Mouse (Mus musculus): Measurements from ENCODE around the gene Gm128. TPM values are rescaled to one million over a fixed set of nuclear protein-coding genes. Genes with fewer than 3 reads are reported as not detected.

Gene Gm128
- polyA plus RNA-seq, 1 experiment from 2014 or later = 0.29 TPM

- Histone ChIP-seq H3K36me3 (ENCODE audit: inconsistent target) (peaks cover 49% of the 10 kb centered on the region), H3K27ac (peak within 1 kb of the TSS; percentile 98), H3K79me2 (ENCODE audit: inconsistent target) (peaks cover 80% of the 10 kb centered on the region), H3K4me3 (ENCODE audit: inconsistent target) (peak within 1 kb of the TSS; percentile 97)
- 58% methylated on average over 12 of the region's 13 CpGs for WGBS (ENCODE audit: missing documents)
Observed at GRCm38 (mm10) chr3:95231298-95232221, 9.8 kb downstream of the Gm128 start, which contains the start of gene Mllt11. TSS of gene Mllt11 (minus strand) at chr3:95232171.

DNA sequence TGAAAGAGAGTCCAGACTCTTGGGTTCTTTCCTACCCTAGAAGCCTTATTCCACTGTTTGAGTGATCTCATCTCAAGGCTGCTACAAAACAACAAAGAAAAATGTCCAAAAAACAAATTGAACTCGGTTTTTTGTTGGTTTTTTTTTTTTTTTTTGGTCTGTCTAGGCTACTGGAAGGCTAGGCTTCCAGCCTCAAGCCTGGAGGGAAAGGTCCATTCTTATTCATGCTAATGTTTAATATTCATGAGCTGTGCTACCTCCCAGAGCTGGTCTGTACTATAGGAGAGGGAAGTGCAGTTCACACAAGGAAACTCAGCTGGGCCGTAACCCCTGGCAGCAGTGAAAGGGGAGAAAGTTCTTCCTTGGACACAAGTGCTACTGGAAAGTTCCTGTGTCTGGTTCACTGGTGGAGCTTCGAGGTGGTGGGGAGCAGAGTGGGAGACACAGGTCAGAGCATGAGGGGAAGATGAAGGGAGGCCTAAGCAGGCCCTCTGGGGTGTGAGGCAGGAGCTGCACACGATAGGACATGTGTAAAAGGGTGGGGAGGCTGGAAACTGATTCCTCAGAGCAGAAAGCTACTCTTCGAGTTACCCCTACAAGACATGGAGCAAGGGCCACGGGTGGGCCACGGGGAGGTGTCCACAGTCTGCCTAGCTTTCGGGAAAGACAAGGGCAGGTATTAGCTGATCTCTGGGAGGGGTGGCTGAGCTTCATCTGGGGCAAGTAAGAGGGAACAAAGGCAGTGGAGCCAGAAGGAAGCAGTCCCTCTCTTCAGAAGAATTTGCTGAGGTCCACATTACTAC is 10.7 kb downstream of the Gm128 start:
- Histone ChIP-seq H3K27ac (peak overlapping the region; percentile 98), H3K79me2 (ENCODE audit: inconsistent target) (peaks cover 85% of the 10 kb centered on the region), H3K36me3 (ENCODE audit: inconsistent target) (peaks cover 41% of the 10 kb centered on the region), H3K4me3 (ENCODE audit: inconsistent target) (peak overlapping the region; percentile 97)
- WGBS (ENCODE audit: missing documents) = 6% methylated on average over 7 of the region's 8 CpGs

DNA sequence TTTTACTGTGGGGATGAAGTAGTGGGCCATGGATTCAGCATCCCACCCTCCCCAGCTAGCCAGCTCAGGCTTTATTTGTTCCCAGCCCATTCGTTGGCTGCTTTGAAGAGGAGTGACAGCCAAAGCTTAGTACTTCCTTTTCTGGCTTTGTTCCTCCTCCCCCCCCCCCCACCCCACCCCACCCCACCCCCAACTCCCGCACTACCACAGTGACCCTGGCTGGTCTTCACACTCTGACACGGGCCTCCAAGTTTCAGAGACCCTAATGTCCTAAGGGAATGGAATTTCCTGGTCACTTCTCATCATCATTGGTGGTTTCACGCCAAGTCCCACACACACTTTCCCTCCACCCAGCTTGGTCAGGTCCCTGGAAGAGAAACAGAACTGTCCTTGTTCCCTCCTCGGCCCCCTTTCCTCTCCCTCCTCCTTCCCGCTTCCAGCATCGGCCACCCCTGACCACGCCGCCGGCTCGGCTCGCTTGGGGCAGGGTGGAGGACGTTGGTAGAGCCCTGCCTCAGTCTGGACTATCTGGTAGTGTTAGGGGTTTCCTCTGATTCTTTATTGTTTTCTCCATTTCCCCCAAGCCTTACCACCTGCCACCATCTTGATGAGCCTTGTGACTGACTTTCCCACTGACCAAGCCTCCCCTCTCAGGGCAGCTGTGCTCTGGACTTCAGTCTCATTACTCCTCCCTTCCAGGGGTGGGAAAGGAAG is 11.5 kb downstream of the Gm128 start:
- peaks cover 33% of the 10 kb centered on the region for H3K36me3 ChIP-seq (ENCODE audit: inconsistent target)
- peak overlapping the region; percentile 97 for H3K4me3 ChIP-seq (ENCODE audit: inconsistent target)
- peaks cover 85% of the 10 kb centered on the region for H3K79me2 ChIP-seq (ENCODE audit: inconsistent target)
- peak overlapping the region; percentile 98 for H3K27ac ChIP-seq
- WGBS (ENCODE audit: missing documents) = 3% methylated on average over 8 of the region's 13 CpGs

- under 1% methylated on average over 37 of the region's 43 CpGs for WGBS (ENCODE audit: missing documents)
Observed at GRCm38 (mm10) chr3:95228894-95229780, 12.3 kb downstream of the Gm128 start.

GRCm38 (mm10) chr3:95228148-95228893 is 13.1 kb downstream of the Gm128 start, which contains the start of gene Cdc42se1:
TSS of gene Cdc42se1 (plus strand) at chr3:95228732.
- under 1% methylated on average over 48 of the region's 64 CpGs for WGBS (ENCODE audit: missing documents)
- H3K4me3 ChIP-seq (ENCODE audit: inconsistent target) = peak within 1 kb of the TSS; percentile 97
- H3K36me3 ChIP-seq (ENCODE audit: inconsistent target) = peaks cover 17% of the 10 kb centered on the region
- H3K27ac ChIP-seq = peak within 1 kb of the TSS; percentile 98
- H3K79me2 ChIP-seq (ENCODE audit: inconsistent target) = peaks cover 76% of the 10 kb centered on the region

More at GRCm38 (mm10) chr3:95228894-95229780, 12.3 kb downstream of the Gm128 start:
- Histone ChIP-seq H3K27ac (peak overlapping the region; percentile 98), H3K36me3 (ENCODE audit: inconsistent target) (peaks cover 25% of the 10 kb centered on the region), H3K4me3 (ENCODE audit: inconsistent target) (peak overlapping the region; percentile 97), H3K79me2 (ENCODE audit: inconsistent target) (peaks cover 83% of the 10 kb centered on the region)

- H3K79me2 ChIP-seq (ENCODE audit: inconsistent target) = peaks cover 65% of the 10 kb centered on the region
- peaks cover 6% of the 10 kb centered on the region for H3K36me3 ChIP-seq (ENCODE audit: inconsistent target)
- peak overlapping the region; percentile 94; the same call in 1 of the 2 replicates for H3K27ac ChIP-seq
- H3K4me3 ChIP-seq (ENCODE audit: inconsistent target) = peak overlapping the region; percentile 81
- WGBS (ENCODE audit: missing documents) = 55% methylated on average over 1 of the region's 1 CpGs
Observed at GRCm38 (mm10) chr3:95227214-95227613, 14.2 kb downstream of the Gm128 start.

DNA sequence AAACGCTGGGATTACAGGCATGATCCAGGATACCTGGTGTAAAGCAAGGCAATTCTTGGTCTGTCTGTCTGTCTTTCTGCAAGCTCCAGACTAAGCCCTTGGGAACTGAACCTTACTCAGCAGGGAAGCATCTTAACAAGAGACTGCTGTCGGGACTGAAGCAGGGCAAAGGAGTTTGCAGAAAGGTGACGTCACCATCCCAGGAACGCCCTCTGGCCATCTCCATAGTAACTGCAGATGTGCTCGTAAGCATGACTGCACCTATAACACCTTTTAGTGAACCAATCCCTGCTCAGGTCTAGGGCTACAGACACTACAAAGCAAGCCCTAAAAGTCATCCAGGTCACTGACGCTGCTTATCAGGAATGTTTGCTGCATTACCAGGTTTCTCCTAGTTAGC is 17.1 kb downstream of the Gm128 start:
- WGBS (ENCODE audit: missing documents) = 94% methylated on average over 6 of the region's 6 CpGs

DNA sequence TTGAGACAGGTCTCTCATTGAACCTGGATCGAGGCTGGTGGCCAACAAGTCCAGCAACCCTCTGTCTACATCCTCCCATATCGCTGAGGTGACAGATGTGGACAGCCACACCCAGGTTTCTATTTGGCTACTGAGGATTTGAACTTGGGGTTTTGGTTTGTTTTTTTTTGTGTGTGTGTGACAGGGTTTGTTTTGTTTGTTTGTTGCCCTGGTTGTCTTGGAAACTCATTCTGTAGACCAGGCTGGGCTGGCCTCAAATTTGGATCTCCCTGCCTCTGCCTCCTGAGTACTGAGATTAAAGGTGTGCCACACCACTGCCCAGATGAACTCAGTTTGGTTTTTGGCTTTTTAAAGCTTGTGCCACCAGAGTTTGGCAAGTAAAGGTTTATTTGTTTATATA is 18.4 kb downstream of the Gm128 start:
- Histone ChIP-seq H3K4me3 (ENCODE audit: inconsistent target) (no peak overlapping the region), H3K36me3 (ENCODE audit: inconsistent target) (peaks cover 4% of the 10 kb centered on the region; the same call in 1 of the 2 replicates), H3K79me2 (ENCODE audit: inconsistent target) (peaks cover 39% of the 10 kb centered on the region), H3K27ac (no peak overlapping the region)
- 100% methylated on average over 2 of the region's 2 CpGs for WGBS (ENCODE audit: missing documents)

More for the DNA sequence above, 17.1 kb downstream of the Gm128 start:
- Histone ChIP-seq H3K36me3 (ENCODE audit: inconsistent target) (peaks cover 4% of the 10 kb centered on the region; the same call in 1 of the 2 replicates), H3K79me2 (ENCODE audit: inconsistent target) (peaks cover 47% of the 10 kb centered on the region), H3K27ac (no peak overlapping the region), H3K4me3 (ENCODE audit: inconsistent target) (no peak overlapping the region)

GRCm38 (mm10) chr3:95218466-95219137 is 22.8 kb downstream of the Gm128 start:
- Histone ChIP-seq H3K4me3 (ENCODE audit: inconsistent target) (peak overlapping the region; percentile 57), H3K27ac (peak overlapping the region; percentile 93), H3K79me2 (ENCODE audit: inconsistent target) (peaks cover 20% of the 10 kb centered on the region), H3K36me3 (ENCODE audit: inconsistent target) (peaks cover 4% of the 10 kb centered on the region; the same call in 1 of the 2 replicates)
- 57% methylated on average over 6 of the region's 6 CpGs for WGBS (ENCODE audit: missing documents)

DNA sequence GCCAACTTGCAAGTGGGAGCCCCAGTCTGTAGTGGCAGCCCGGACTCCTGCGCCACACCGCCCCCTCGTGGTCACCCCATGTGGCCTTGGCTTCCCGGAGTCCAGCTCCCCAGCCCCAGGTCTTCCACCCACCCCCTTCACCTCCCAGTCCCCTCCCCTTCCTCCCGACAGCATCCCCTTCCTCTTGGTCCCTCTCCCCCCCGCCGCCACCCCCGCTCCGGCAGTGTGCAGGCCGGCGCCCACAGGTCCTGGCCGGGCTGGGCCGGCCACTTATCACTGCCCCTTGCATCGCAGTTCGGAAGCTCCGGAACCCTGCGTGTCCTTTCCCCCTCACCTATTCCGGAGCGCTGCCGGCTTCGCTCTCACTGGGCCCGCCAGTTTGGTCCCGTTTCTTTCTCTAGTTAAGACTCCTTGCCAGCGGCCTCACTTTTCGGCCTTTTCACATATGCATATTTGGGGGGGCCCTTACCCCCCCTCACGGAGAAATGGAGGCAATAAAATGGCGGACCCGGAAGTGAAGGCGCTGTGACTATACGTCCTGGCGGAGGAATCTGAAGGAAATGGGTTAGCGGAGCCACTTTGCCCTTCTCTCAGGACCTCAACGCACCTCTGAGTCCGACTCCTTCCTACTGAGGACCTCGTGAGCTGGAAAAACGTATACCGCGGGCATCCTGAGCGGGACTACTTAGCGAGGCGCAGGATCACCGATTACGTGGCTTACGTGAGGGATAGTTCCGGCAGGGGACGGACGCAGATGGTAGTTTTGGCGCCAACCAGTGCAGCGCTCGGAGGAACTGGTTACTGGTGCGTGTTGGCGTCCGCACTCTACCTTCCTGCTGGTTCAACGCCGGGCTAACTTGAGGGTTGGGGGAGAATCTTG is 23.9 kb downstream of the Gm128 start, which contains the start of gene Gabpb2:
Gabpb2 (minus strand) TSS at position 662 of the 880 bp plus-strand sequence.
- H3K36me3 ChIP-seq (ENCODE audit: inconsistent target) = 0 out of 2 replicates have a peak, but pooled peaks cover 4% of the 10 kb centered on the region
- under 1% methylated on average over 50 of the region's 56 CpGs for WGBS (ENCODE audit: missing documents)
- H3K79me2 ChIP-seq (ENCODE audit: inconsistent target) = peaks cover 23% of the 10 kb centered on the region
- peak within 1 kb of the TSS; percentile 57 for H3K4me3 ChIP-seq (ENCODE audit: inconsistent target)
- H3K27ac ChIP-seq = peak within 1 kb of the TSS; percentile 93

DNA sequence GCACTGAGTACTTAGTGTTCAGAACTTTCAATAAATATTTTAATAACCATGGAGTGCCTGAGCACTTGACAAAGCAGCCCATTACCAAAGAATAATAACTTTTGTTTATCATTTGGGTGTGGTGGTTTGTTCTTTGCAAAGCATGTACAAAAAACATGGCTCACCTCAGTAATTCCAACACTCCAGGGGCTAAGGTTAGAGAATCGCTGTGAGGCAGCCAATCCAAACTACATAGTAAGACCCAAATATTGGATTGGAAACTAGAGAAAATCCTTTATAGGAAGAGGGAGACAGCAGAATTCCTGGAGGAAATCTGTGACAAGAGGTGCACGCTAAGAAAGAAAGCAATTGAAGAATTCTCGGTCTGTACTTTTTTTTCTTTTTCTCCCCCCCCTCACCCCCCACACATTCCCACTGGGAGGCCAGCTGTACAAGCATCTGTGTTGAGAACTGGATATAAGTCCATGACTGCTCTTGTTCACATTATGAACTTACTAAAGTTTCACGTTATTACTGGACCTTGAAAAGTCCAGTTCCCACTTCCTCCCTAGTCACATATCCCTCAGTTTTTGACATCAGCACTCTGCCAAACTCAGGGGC is 24.6 kb downstream of the Gm128 start:
- H3K27ac ChIP-seq = peak overlapping the region; percentile 93
- H3K4me3 ChIP-seq (ENCODE audit: inconsistent target) = peak overlapping the region; percentile 57
- H3K79me2 ChIP-seq (ENCODE audit: inconsistent target) = peaks cover 31% of the 10 kb centered on the region
- H3K36me3 ChIP-seq (ENCODE audit: inconsistent target) = 0 out of 2 replicates have a peak, but pooled peaks cover 4% of the 10 kb centered on the region
- 19% methylated on average over 4 of the region's 4 CpGs for WGBS (ENCODE audit: missing documents)
